Mouse (Mus musculus) cerebellum, postnatal 10 days (tissue): ENCODE data around the gene Ntn3.

Experiments used
- DNase-seq, 2 experiments: peaks; one replicate each; pipeline ENCODE4 v3.0.0; 2021; ENCODE audit warnings: mixed read lengths in 2 of 2

The Ntn3 gene

GRCm38 (mm10) chr17:24209043-24209915 lies at the start of gene Ntn3:
Gene Ntn3, minus strand, starts transcription at chr17:24209531.
- DNase-seq, result peak; percentile 77 to 86

GRCm38 (mm10) chr17:24258981-24259380 lies 49.6 kb upstream of the Ntn3 start:
- no peak for DNase-seq

- DNase-seq, result no peak
Measured at GRCm38 (mm10) chr17:24252329-24252728, 43.0 kb upstream of the Ntn3 start.

- DNase-seq, result peak; percentile 96 to 98
Measured at GRCm38 (mm10) chr17:24251320-24252069, 42.2 kb upstream of the Ntn3 start, which contains the start of gene Ccnf. Gene Ccnf, minus strand, starts transcription at chr17:24251484.

GRCm38 (mm10) chr17:24250988-24251319 lies 41.6 kb upstream of the Ntn3 start:
- DNase-seq, result no peak

- DNase-seq, result peak; percentile 31 to 51
Measured at GRCm38 (mm10) chr17:24248641-24249040, 39.3 kb upstream of the Ntn3 start.

GRCm38 (mm10) chr17:24244061-24244460 lies 34.7 kb upstream of the Ntn3 start:
- no peak for DNase-seq

GRCm38 (mm10) chr17:24243311-24243969 lies 34.1 kb upstream of the Ntn3 start:
- DNase-seq, result peak; percentile 70 to 81

GRCm38 (mm10) chr17:24236921-24237320 lies 27.6 kb upstream of the Ntn3 start:
- DNase-seq, result peak; percentile 76 to 82

- no peak for DNase-seq
Measured at GRCm38 (mm10) chr17:24236479-24236878, 27.1 kb upstream of the Ntn3 start.

GRCm38 (mm10) chr17:24227941-24228340 lies 18.6 kb upstream of the Ntn3 start:
- no peak for DNase-seq

GRCm38 (mm10) chr17:24226721-24227120 lies 17.4 kb upstream of the Ntn3 start:
- no peak for DNase-seq

GRCm38 (mm10) chr17:24225851-24226250 lies 16.5 kb upstream of the Ntn3 start:
- DNase-seq, result no peak

GRCm38 (mm10) chr17:24224741-24225140 lies 15.4 kb upstream of the Ntn3 start:
- DNase-seq, result no peak

GRCm38 (mm10) chr17:24223513-24223912 lies 14.2 kb upstream of the Ntn3 start:
- no peak for DNase-seq

- no peak for DNase-seq
Measured at GRCm38 (mm10) chr17:24222653-24223052, 13.3 kb upstream of the Ntn3 start.

GRCm38 (mm10) chr17:24220435-24221411 lies 11.4 kb upstream of the Ntn3 start, which contains the start of gene Tedc2:
Gene Tedc2, minus strand, starts transcription at chr17:24220851.
- DNase-seq, result peak; percentile 95 to 96

GRCm38 (mm10) chr17:24216836-24217235 lies 7.5 kb upstream of the Ntn3 start:
- DNase-seq, result peak; percentile 38 to 46

- no peak for DNase-seq
Measured at GRCm38 (mm10) chr17:24213186-24213585, 3.9 kb upstream of the Ntn3 start.

GRCm38 (mm10) chr17:24212441-24213018 lies 3.2 kb upstream of the Ntn3 start:
- no peak for DNase-seq

- peak; percentile 88 to 89 for DNase-seq
Measured at GRCm38 (mm10) chr17:24211631-24212440, 2.5 kb upstream of the Ntn3 start.
